Mouse (Mus musculus) olfactory bulb, adult 2 months (tissue): Measurements from ENCODE around the gene Trim50. TPM values are rescaled to one million over a fixed set of nuclear protein-coding genes. Genes with fewer than 3 reads are reported as not detected.

ENCODE experiments used
- H3K27ac ChIP-seq: fragments of 200-500 bp; 2 replicates; pipeline ENCODE4 v1.5.1; 2012; ENCODE audit warnings: low read depth, low read length; ENCODE audit not compliant: insufficient read depth
- H3K4me1 ChIP-seq: fragments of 200-500 bp; 2 replicates; pipeline ENCODE4 v1.6.1; 2012; ENCODE audit warnings: low read length; ENCODE audit not compliant: control insufficient read depth, insufficient read depth
- H3K4me3 ChIP-seq: fragments of 200-500 bp; 2 replicates; pipeline ENCODE4 v1.5.1; 2012; ENCODE audit warnings: mild to moderate bottlenecking, low read depth, low read length, moderate library complexity; ENCODE audit not compliant: insufficient read depth
- CTCF ChIP-seq: fragments of 200-500 bp; IDR thresholded peaks from 2 replicates; pipeline ENCODE4 v1.5.1; 2012; ENCODE audit warnings: low read depth, mild to moderate bottlenecking, low read length, moderate library complexity; ENCODE audit not compliant: insufficient read depth
- POLR2A ChIP-seq: fragments of 200-500 bp; IDR thresholded peaks from 2 replicates; pipeline ENCODE4 v1.6.1; 2012; ENCODE audit warnings: mild to moderate bottlenecking, low read depth, low read length, moderate library complexity; ENCODE audit not compliant: insufficient read depth
- WGBS: fragments of 180-500 bp; shearing (Covaris S2); methylation state at CpG from one replicate; pipeline ENCODE4 v1.1.7; 2018; 5-methylcytosine and 5-hydroxymethylcytosine counted together
- polyA plus RNA-seq: library from polyadenylated mRNA; stranded (reverse); fragments of >200 nt; gene quantifications from 2 replicates; pipeline ENCODE4 v1.2.4, GENCODE M21; 2012; ENCODE audit warnings: low replicate concordance; ENCODE audit not compliant: missing spikeins, insufficient read depth, insufficient read length

Gene Trim50
- polyA plus RNA-seq, 1 experiment, result not detected

DNA sequence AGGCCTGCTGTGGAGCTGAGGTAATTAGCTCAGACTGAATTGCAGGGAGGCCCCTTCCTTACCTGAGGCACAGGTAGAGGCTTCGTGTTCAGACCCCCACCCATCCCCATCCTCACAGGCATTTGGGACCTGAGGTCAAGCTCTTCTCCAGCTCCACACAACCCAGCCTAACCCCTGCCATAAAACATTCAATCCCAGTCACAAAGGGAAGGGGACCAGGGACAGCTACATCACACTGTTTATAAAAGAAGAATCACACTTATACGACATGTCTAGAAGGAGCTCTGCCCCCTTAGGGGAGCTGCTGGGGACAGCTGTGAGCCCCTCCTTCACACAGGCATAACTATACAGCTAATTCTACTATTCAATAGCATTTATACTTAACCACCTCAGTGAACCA lies 23.2 kb downstream of the Trim50 start:
- no peak overlapping the region for H3K4me3 ChIP-seq
- H3K27ac ChIP-seq, result no peak overlapping the region
- 58% methylated on average over 2 of the region's 2 CpGs for WGBS
- TF ChIP-seq POLR2A, result no peak
- no peak for TF ChIP-seq CTCF
- peaks cover 1% of the 10 kb centered on the region for H3K4me1 ChIP-seq

DNA sequence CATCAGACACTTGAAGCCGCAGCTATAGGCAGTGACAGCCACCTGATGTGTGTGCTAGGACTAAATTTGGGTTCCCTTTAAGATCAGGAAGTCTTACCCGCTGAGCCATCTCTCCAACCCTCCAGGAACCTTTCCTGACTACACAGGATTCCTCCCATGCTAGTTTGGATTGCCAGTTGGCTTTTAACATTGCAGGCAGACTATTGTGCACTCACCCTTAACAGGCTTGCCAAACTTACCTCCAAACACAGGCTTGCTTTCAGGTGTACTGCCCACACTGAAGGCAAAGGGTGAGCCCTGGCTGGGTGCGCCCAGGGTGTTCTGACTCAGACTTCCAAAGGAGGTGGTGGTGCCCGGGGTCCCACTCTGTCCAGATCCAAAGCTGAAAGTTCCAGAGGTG lies 27.6 kb downstream of the Trim50 start:
- WGBS, result 91% methylated on average over 4 of the region's 4 CpGs
- TF ChIP-seq CTCF, result no peak
- no peak overlapping the region for H3K4me3 ChIP-seq
- no peak overlapping the region for H3K27ac ChIP-seq
- H3K4me1 ChIP-seq, result no peaks in the 10 kb centered on the region

DNA sequence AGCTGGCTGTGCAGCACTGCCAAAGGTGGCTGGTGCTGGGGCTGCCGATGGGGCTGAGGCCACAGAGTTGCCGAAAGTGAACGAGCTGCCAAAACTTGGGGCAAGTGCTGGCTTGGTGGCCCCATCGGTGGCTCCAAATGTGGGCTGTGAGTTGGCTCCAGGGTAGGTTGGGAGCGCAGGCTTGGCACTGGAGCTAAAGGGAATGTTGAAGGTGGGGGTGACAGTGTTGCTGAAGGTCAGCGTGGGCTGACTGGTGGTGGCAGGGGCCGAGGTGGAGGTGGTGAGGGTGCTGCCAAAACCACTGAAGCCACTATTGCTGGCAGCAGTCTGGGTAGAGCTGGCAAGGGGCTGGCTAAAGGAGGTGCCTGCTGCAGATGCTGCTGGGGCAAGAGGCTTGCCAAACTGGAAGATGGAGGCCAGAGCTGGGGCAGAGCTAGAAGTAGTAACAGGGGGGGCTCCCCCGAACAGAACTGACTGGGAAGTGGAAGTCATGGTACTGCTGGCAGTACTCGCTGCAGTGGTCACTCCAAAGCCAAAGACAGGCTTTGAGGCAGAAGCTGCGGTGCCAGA lies 28.3 kb downstream of the Trim50 start:
- Histone ChIP-seq H3K4me1 (no peaks in the 10 kb centered on the region), H3K27ac (no peak overlapping the region), H3K4me3 (no peak overlapping the region)
- WGBS, result 88% methylated on average over 10 of the region's 10 CpGs
- TF ChIP-seq CTCF, result no peak
- no peak for TF ChIP-seq POLR2A

DNA sequence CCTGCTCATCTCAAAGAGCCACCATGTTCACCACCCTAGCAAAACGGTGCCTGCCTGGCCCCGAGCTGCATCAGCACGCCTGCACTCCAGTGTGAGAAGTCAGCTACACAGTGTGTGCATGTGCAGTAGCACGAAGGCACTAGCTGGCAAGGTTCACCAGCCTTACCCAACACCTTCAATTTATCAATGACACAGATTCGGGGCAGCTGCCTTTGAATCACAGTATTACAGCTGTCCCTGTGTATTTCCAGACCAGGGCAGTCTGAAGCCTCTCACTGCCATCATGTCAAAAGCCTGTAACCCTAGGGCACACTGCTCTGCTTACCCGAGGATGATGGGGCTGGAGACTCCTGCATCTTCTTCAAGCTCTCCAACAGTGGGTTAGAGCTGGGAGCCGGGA lies 29.7 kb downstream of the Trim50 start:
- Histone ChIP-seq H3K27ac (no peak overlapping the region), H3K4me3 (no peak overlapping the region), H3K4me1 (no peaks in the 10 kb centered on the region)
- no peak for TF ChIP-seq CTCF
- TF ChIP-seq POLR2A, result no peak
- WGBS, result 88% methylated on average over 7 of the region's 7 CpGs

DNA sequence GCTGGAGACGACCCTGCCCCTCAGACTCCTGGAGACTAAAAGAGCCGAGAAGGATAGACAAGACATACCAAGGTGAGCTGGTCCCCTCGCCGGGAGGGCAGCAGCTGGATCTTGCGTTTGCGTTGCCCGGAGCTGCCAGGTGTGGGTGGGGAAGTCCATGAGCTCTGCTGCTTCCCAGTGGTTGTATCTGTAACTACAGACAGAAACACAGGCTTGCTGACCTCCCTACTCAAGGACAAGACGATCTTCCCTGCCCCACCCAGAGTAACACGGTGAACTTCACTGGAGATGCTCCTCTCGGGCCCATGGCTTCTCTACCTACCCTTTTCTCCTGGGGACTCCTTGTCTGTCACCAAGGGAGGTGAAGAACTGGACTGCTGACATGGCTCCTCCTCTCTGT lies 30.7 kb downstream of the Trim50 start:
- H3K4me1 ChIP-seq, result no peaks in the 10 kb centered on the region

GRCm38 (mm10) chr5:135394004-135394823 lies 41.1 kb downstream of the Trim50 start, which contains the start of gene Pom121:
Gene Pom121 (minus strand): TSS chr5:135394546.
- H3K4me1 ChIP-seq, result peaks cover 3% of the 10 kb centered on the region; the same call in 1 of the 2 replicates
- under 1% methylated on average over 95 of the region's 110 CpGs for WGBS
- peak within 1 kb of the TSS; percentile 24; the same call in 1 of the 2 replicates for H3K27ac ChIP-seq
- H3K4me3 ChIP-seq, result peak within 1 kb of the TSS; percentile 98
- TF ChIP-seq POLR2A (peak; percentile 93), CTCF (no peak)

More for the DNA sequence above, 30.7 kb downstream of the Trim50 start:
- 79% methylated on average over 10 of the region's 10 CpGs for whole genome bisulfite sequencing
- Histone ChIP-seq H3K4me3 (no peak overlapping the region), H3K27ac (no peak overlapping the region)
- TF ChIP-seq POLR2A, result no peak
- no peak for TF ChIP-seq CTCF

DNA sequence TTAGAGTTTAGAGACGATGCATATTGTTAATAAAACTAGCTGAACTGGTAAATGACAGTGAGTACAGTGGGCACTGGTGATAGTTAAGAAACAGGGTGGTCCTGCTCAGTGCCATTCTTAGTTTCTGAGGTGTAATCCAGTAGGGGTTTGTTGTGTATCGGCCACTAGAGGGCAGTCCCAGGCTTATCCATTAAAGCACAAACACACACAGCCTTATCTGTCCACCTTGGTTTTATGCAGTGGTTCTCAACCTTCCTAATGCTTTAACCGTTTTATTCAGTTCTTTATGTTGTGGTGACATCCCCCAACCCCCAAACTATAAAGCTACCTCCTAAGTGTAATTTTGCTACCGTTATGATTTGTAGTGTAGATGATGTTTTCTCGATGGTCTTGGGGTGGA lies 42.7 kb downstream of the Trim50 start:
- WGBS, result 44% methylated on average over 5 of the region's 5 CpGs
- TF ChIP-seq CTCF (no peak), POLR2A (no peak)
- no peak overlapping the region for H3K27ac ChIP-seq

DNA sequence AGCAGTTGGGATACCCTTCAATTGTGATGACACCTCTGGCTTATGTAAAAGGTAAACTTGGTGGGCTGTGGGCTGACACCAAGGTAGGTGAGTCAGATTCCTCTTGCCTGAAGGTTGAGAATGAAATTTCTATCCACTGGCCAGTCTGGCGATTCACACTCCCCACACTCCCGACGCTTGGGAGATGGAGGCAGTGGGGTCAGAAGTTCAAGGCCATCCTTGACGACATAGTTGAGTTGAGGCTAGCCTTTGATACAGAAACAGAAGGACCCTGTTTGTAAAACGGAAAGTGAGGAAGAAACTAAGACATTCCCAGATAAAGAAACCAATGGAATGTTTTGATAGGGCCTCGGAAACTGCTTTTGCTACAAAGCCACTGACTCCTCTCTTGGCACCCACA lies 46.3 kb downstream of the Trim50 start:
- TF ChIP-seq CTCF, result no peak
- TF ChIP-seq POLR2A, result no peak
- WGBS, result 77% methylated on average over 6 of the region's 6 CpGs
- no peak overlapping the region for H3K27ac ChIP-seq
- no peak overlapping the region for H3K4me3 ChIP-seq
- peaks cover under 1% of the 10 kb centered on the region for H3K4me1 ChIP-seq

More for the DNA sequence above, 42.7 kb downstream of the Trim50 start:
- H3K4me1 ChIP-seq, result peaks cover 3% of the 10 kb centered on the region; the same call in 1 of the 2 replicates
- no peak overlapping the region for H3K4me3 ChIP-seq

DNA sequence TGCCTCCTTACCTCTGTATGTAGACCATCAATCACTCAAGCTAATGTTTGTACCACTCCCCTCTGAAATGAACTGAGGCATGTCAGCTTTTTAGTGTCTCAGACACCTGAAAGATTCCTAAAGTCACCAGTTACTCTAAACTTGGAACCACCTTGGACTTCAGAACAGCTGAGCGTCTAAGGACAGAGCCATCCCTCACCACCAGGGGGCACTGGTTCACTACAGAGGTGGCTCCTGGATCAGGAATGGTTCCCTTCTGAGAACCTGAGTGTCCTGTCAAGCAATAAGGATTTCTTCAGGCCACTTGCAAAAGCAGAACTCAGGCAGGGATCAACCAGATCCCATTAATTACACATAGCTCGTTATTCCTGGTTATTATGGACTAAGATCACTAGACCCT lies 47.1 kb downstream of the Trim50 start:
- Histone ChIP-seq H3K4me3 (no peak overlapping the region), H3K4me1 (peaks cover 7% of the 10 kb centered on the region; the same call in 1 of the 2 replicates), H3K27ac (no peak overlapping the region)
- no peak for TF ChIP-seq POLR2A
- TF ChIP-seq CTCF, result 0 out of 2 replicates have a peak, but pooled peaks have one; percentile 34
- 4% methylated on average over 2 of the region's 2 CpGs for WGBS
